Mouse (Mus musculus): Measurements from ENCODE around the gene Sv2b. TPM values are rescaled to one million over a fixed set of nuclear protein-coding genes. Genes with fewer than 3 reads are reported as not detected.
"Not testable (repeated sequence)": the region's sequence is repeated elsewhere in the genome, so short reads cannot be mapped to it uniquely, and the experiment has no call there.

Gene Sv2b
- polyA plus RNA-seq, 1 experiment from 2014 or later = 0.44 TPM

- not testable (repeated sequence) for H3K27me3 ChIP-seq (ENCODE audit: control insufficient read depth, insufficient read depth, low read depth, low read length); H3K9ac ChIP-seq (ENCODE audit: low read length); ATAC-seq (ENCODE audit: low read depth); H3K4me2 ChIP-seq (ENCODE audit: low read depth, low read length); H3K36me3 ChIP-seq (ENCODE audit: control insufficient read depth, insufficient read depth, low read length); H3K4me3 ChIP-seq (ENCODE audit: low read length); H3K4me1 ChIP-seq (replicated peaks; ENCODE audit: control insufficient read depth, insufficient read depth, low read length); H3K9me3 ChIP-seq (ENCODE audit: control insufficient read depth, low read length); H3K27ac ChIP-seq (ENCODE audit: low read length)
- 83% methylated on average over 3 of the region's 3 CpGs for WGBS
These were observed 13.7 kb upstream of the Sv2b start for GRCm38 (mm10) chr7:75322742-75323141.

GRCm38 (mm10) chr7:75320009-75320408 lies 10.9 kb upstream of the Sv2b start:
- Histone ChIP-seq H3K9ac (ENCODE audit: low read length) (no peak overlapping the region), H3K9me3 (ENCODE audit: control insufficient read depth, low read length) (no peaks in the 10 kb centered on the region), H3K36me3 (ENCODE audit: control insufficient read depth, insufficient read depth, low read length) (no peaks in the 10 kb centered on the region), H3K4me1 (replicated peaks; ENCODE audit: control insufficient read depth, insufficient read depth, low read length) (no peaks in the 10 kb centered on the region), H3K4me3 (ENCODE audit: low read length) (no peak overlapping the region), H3K27ac (ENCODE audit: low read length) (no peak overlapping the region), H3K27me3 (ENCODE audit: control insufficient read depth, insufficient read depth, low read depth, low read length) (no peaks in the 10 kb centered on the region), H3K4me2 (ENCODE audit: low read depth, low read length) (no peak overlapping the region)
- ATAC-seq (ENCODE audit: low read depth) = no peak

- Histone ChIP-seq H3K4me2 (ENCODE audit: low read depth, low read length) (no peak overlapping the region), H3K9me3 (ENCODE audit: control insufficient read depth, low read length) (no peaks in the 10 kb centered on the region), H3K27ac (ENCODE audit: low read length) (no peak overlapping the region), H3K27me3 (ENCODE audit: control insufficient read depth, insufficient read depth, low read depth, low read length) (no peaks in the 10 kb centered on the region), H3K4me1 (replicated peaks; ENCODE audit: control insufficient read depth, insufficient read depth, low read length) (no peaks in the 10 kb centered on the region), H3K4me3 (ENCODE audit: low read length) (no peak overlapping the region), H3K9ac (ENCODE audit: low read length) (no peak overlapping the region), H3K36me3 (ENCODE audit: control insufficient read depth, insufficient read depth, low read length) (no peaks in the 10 kb centered on the region)
- 93% methylated on average over 1 of the region's 1 CpGs for WGBS
- no peak for ATAC-seq (ENCODE audit: low read depth)
These were observed 9.3 kb upstream of the Sv2b start for GRCm38 (mm10) chr7:75318320-75318719.

GRCm38 (mm10) chr7:75314873-75315272 lies 5.8 kb upstream of the Sv2b start:
- ATAC-seq (ENCODE audit: low read depth) = no peak
- WGBS = 68% methylated on average over 5 of the region's 5 CpGs
- no peak overlapping the region for H3K4me3 ChIP-seq (ENCODE audit: low read length)

GRCm38 (mm10) chr7:75309570-75309969 lies 508 bp upstream of the Sv2b start:
- 80% methylated on average over 8 of the region's 8 CpGs for WGBS
- Histone ChIP-seq H3K36me3 (ENCODE audit: control insufficient read depth, insufficient read depth, low read length) (no peaks in the 10 kb centered on the region), H3K9ac (ENCODE audit: low read length) (no peak overlapping the region), H3K27ac (ENCODE audit: low read length) (no peak overlapping the region), H3K4me3 (ENCODE audit: low read length) (no peak overlapping the region), H3K4me2 (ENCODE audit: low read depth, low read length) (no peak overlapping the region), H3K9me3 (ENCODE audit: control insufficient read depth, low read length) (no peaks in the 10 kb centered on the region), H3K4me1 (replicated peaks; ENCODE audit: control insufficient read depth, insufficient read depth, low read length) (peaks cover 3% of the 10 kb centered on the region), H3K27me3 (ENCODE audit: control insufficient read depth, insufficient read depth, low read depth, low read length) (peaks cover 28% of the 10 kb centered on the region)
- ATAC-seq (ENCODE audit: low read depth) = no peak

More at GRCm38 (mm10) chr7:75314873-75315272, 5.8 kb upstream of the Sv2b start:
- Histone ChIP-seq H3K4me2 (ENCODE audit: low read depth, low read length) (no peak overlapping the region), H3K4me1 (replicated peaks; ENCODE audit: control insufficient read depth, insufficient read depth, low read length) (no peaks in the 10 kb centered on the region), H3K27me3 (ENCODE audit: control insufficient read depth, insufficient read depth, low read depth, low read length) (no peaks in the 10 kb centered on the region), H3K9ac (ENCODE audit: low read length) (no peak overlapping the region), H3K36me3 (ENCODE audit: control insufficient read depth, insufficient read depth, low read length) (no peaks in the 10 kb centered on the region), H3K9me3 (ENCODE audit: control insufficient read depth, low read length) (no peaks in the 10 kb centered on the region), H3K27ac (ENCODE audit: low read length) (no peak overlapping the region)

GRCm38 (mm10) chr7:75308140-75308456 lies 964 bp downstream of the Sv2b start:
- Histone ChIP-seq H3K4me1 (replicated peaks; ENCODE audit: control insufficient read depth, insufficient read depth, low read length) (peaks cover 3% of the 10 kb centered on the region), H3K4me3 (ENCODE audit: low read length) (peak overlapping the region; percentile 52), H3K4me2 (ENCODE audit: low read depth, low read length) (peak overlapping the region; percentile 86), H3K9ac (ENCODE audit: low read length) (peak overlapping the region; percentile 59; the same call in 1 of the 2 replicates), H3K36me3 (ENCODE audit: control insufficient read depth, insufficient read depth, low read length) (no peaks in the 10 kb centered on the region), H3K27ac (ENCODE audit: low read length) (no peak overlapping the region), H3K27me3 (ENCODE audit: control insufficient read depth, insufficient read depth, low read depth, low read length) (peaks cover 28% of the 10 kb centered on the region), H3K9me3 (ENCODE audit: control insufficient read depth, low read length) (no peaks in the 10 kb centered on the region)
- WGBS = 7% methylated on average over 8 of the region's 8 CpGs
- no peak for ATAC-seq (ENCODE audit: low read depth)

- no peak overlapping the region for H3K9ac ChIP-seq (ENCODE audit: low read length)
- no peak for ATAC-seq (ENCODE audit: low read depth)
- H3K9me3 ChIP-seq (ENCODE audit: control insufficient read depth, low read length) = no peaks in the 10 kb centered on the region
- H3K36me3 ChIP-seq (ENCODE audit: control insufficient read depth, insufficient read depth, low read length) = no peaks in the 10 kb centered on the region
- no peak overlapping the region for H3K4me2 ChIP-seq (ENCODE audit: low read depth, low read length)
- no peak overlapping the region for H3K4me3 ChIP-seq (ENCODE audit: low read length)
- WGBS = 34% methylated on average over 8 of the region's 8 CpGs
- no peak overlapping the region for H3K27ac ChIP-seq (ENCODE audit: low read length)
- H3K27me3 ChIP-seq (ENCODE audit: control insufficient read depth, insufficient read depth, low read depth, low read length) = peaks cover 28% of the 10 kb centered on the region
- peaks cover 3% of the 10 kb centered on the region for H3K4me1 ChIP-seq (replicated peaks; ENCODE audit: control insufficient read depth, insufficient read depth, low read length)
These were observed 1.4 kb downstream of the Sv2b start for GRCm38 (mm10) chr7:75307570-75308087.

- no peak overlapping the region for H3K27ac ChIP-seq (ENCODE audit: low read length)
- H3K4me1 ChIP-seq (replicated peaks; ENCODE audit: control insufficient read depth, insufficient read depth, low read length) = peaks cover 3% of the 10 kb centered on the region
- no peak for ATAC-seq (ENCODE audit: low read depth)
- no peaks in the 10 kb centered on the region for H3K9me3 ChIP-seq (ENCODE audit: control insufficient read depth, low read length)
- H3K4me2 ChIP-seq (ENCODE audit: low read depth, low read length) = no peak overlapping the region
- no peak overlapping the region for H3K9ac ChIP-seq (ENCODE audit: low read length)
- H3K4me3 ChIP-seq (ENCODE audit: low read length) = no peak overlapping the region
- peaks cover 28% of the 10 kb centered on the region for H3K27me3 ChIP-seq (ENCODE audit: control insufficient read depth, insufficient read depth, low read depth, low read length)
- no peaks in the 10 kb centered on the region for H3K36me3 ChIP-seq (ENCODE audit: control insufficient read depth, insufficient read depth, low read length)
- 44% methylated on average over 9 of the region's 9 CpGs for WGBS
These were observed 3.1 kb downstream of the Sv2b start for GRCm38 (mm10) chr7:75305901-75306465.

GRCm38 (mm10) chr7:75302523-75303215 lies 6.4 kb downstream of the Sv2b start:
- Histone ChIP-seq H3K4me1 (replicated peaks; ENCODE audit: control insufficient read depth, insufficient read depth, low read length) (no peaks in the 10 kb centered on the region), H3K9me3 (ENCODE audit: control insufficient read depth, low read length) (no peaks in the 10 kb centered on the region), H3K36me3 (ENCODE audit: control insufficient read depth, insufficient read depth, low read length) (no peaks in the 10 kb centered on the region), H3K27me3 (ENCODE audit: control insufficient read depth, insufficient read depth, low read depth, low read length) (peaks cover 10% of the 10 kb centered on the region), H3K9ac (ENCODE audit: low read length) (no peak overlapping the region), H3K27ac (ENCODE audit: low read length) (no peak overlapping the region), H3K4me2 (ENCODE audit: low read depth, low read length) (no peak overlapping the region), H3K4me3 (ENCODE audit: low read length) (no peak overlapping the region)
- WGBS = 62% methylated on average over 6 of the region's 6 CpGs
- no peak for ATAC-seq (ENCODE audit: low read depth)
